ENCODE assay signal across 8 mouse cellular contexts in the genomic region with DNA sequence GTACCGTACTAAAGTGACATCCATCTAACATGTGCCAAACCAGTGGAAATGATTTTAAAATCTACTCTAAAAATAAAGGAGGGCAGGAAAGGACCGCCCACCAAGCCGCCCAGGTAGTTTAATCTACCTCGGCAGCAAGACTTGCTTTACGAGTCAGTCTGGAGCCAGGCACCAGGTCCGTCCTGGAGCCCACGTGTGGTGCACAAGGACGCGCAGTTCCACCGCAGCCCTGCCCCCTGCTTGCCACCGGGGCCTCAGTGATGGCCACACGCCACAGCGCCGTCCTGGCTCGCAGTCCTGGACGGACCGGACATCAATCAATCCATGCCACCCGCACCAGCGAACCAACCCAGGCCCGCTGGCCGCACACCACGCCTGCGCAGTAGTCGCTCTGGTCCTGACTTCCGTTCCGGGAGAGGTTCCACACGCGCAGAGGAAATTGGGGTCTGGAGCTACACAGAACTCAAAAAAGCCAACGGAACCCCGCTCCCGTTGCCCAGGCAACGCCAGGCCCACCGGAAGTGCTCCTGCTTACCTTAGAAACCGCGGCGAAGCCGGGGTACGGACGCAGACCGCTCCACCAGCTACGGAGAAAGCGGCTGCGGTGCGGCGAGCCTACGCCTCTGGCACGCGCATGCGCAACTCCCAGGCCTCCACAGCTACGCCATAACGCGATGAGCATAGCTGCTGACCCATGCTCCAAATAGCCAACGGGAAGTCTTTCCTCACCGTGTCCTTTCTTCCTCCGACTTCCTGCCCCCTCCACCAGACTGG. TPM values are rescaled to one million over a fixed set of nuclear protein-coding genes. Genes with fewer than 3 reads are reported as not detected.
DNase-seq lines count a peak whose midpoint lies in the region; ATAC-seq lines count a peak whose summit lies in the region.

A gene (minus strand): TSS at position 625 of the 774 bp plus-strand sequence.

- H3K27ac ChIP-seq in embryonic facial prominence, embryonic 11.5 days (replicated peaks; ENCODE audit: low read depth, low read length): peak within 1 kb of the TSS; percentile 61
- H3K27ac ChIP-seq in limb, embryonic 10.5 days: peak within 1 kb of the TSS; percentile 95
- H3K27ac ChIP-seq in midbrain, embryonic 12.5 days (replicated peaks): peak within 1 kb of the TSS; percentile 95

- ATAC-seq in embryonic facial prominence, embryonic 11.5 days (replicated peaks; ENCODE audit: insufficient number of reproducible peaks, low FRiP score, low TSS enrichment, low read depth): peak; percentile 86
- peak; percentile 88 for ATAC-seq in midbrain, embryonic 12.5 days (ENCODE audit: low FRiP score, low read depth)

- peak; percentile 98 for DNase-seq in 3134 (ENCODE audit: extremely low read depth, insufficient read length, low spot score)
- peak; percentile 96 for DNase-seq in adrenal gland, postnatal 25 days
- DNase-seq in embryonic facial prominence, embryonic 11.5 days (ENCODE audit: low spot score): peak; percentile 93
- peak; percentile 100 for DNase-seq in heart, adult 11 months
- peak; percentile 96 for DNase-seq in kidney, adult 11 months
- peak; percentile 96 for DNase-seq in limb, embryonic 10.5 days (ENCODE audit: low spot score)
- peak; percentile 97 for DNase-seq in skeletal muscle tissue, adult 2 months (ENCODE audit: low read depth, low spot score)

- 2% methylated on average over 55 of the region's 55 CpGs for WGBS in embryonic facial prominence, embryonic 11.5 days
- WGBS in limb, embryonic 10.5 days: 2% methylated on average over 55 of the region's 55 CpGs
- WGBS in midbrain, embryonic 12.5 days: 1% methylated on average over 55 of the region's 55 CpGs

- peak within 1 kb of the TSS; percentile 61 for H3K4me2 ChIP-seq in embryonic facial prominence, embryonic 11.5 days (ENCODE audit: low read depth, low read length)
- peak within 1 kb of the TSS; percentile 90 for H3K4me2 ChIP-seq in midbrain, embryonic 12.5 days (replicated peaks)

- peak within 1 kb of the TSS; percentile 53 for H3K4me3 ChIP-seq in embryonic facial prominence, embryonic 11.5 days (ENCODE audit: low read depth, low read length)
- peak within 1 kb of the TSS; percentile 69 for H3K4me3 ChIP-seq in limb, embryonic 10.5 days
- H3K4me3 ChIP-seq in midbrain, embryonic 12.5 days: peak within 1 kb of the TSS; percentile 56

- no peaks in the 10 kb centered on the region for H3K36me3 ChIP-seq in embryonic facial prominence, embryonic 11.5 days (replicated peaks; ENCODE audit: control insufficient read depth, insufficient read depth, low read depth, low read length)
- H3K36me3 ChIP-seq in limb, embryonic 10.5 days: peaks cover 4% of the 10 kb centered on the region; the same call in 1 of the 2 replicates
- peaks cover 4% of the 10 kb centered on the region; the same call in 1 of the 2 replicates for H3K36me3 ChIP-seq in midbrain, embryonic 12.5 days

- H3K27me3 ChIP-seq in embryonic facial prominence, embryonic 11.5 days (ENCODE audit: control insufficient read depth, insufficient read depth, low read length): no peaks in the 10 kb centered on the region
- no peaks in the 10 kb centered on the region for H3K27me3 ChIP-seq in limb, embryonic 10.5 days (ENCODE audit: low read depth, poor library complexity, severe bottlenecking)
- H3K27me3 ChIP-seq in midbrain, embryonic 12.5 days: peaks cover 4% of the 10 kb centered on the region; the same call in 1 of the 2 replicates

- no peaks in the 10 kb centered on the region for H3K4me1 ChIP-seq in embryonic facial prominence, embryonic 11.5 days (ENCODE audit: control insufficient read depth, insufficient read depth, low read length)
- peaks cover 26% of the 10 kb centered on the region for H3K4me1 ChIP-seq in limb, embryonic 10.5 days
- peaks cover 17% of the 10 kb centered on the region for H3K4me1 ChIP-seq in midbrain, embryonic 12.5 days

- H3K9ac ChIP-seq in embryonic facial prominence, embryonic 11.5 days (replicated peaks; ENCODE audit: low read length): peak within 1 kb of the TSS; percentile 77
- H3K9ac ChIP-seq in midbrain, embryonic 12.5 days (replicated peaks): peak within 1 kb of the TSS; percentile 65

- H3K9me3 ChIP-seq in embryonic facial prominence, embryonic 11.5 days (replicated peaks; ENCODE audit: control insufficient read depth, low read length): no peaks in the 10 kb centered on the region
- H3K9me3 ChIP-seq in limb, embryonic 10.5 days (replicated peaks): no peaks in the 10 kb centered on the region
- no peaks in the 10 kb centered on the region for H3K9me3 ChIP-seq in midbrain, embryonic 12.5 days

RNA-seq across cellular contexts. Expression of the gene that starts here (rescaled TPM):
- 8.7 and 12.5 TPM in 2 replicates for total RNA-seq in adrenal gland, postnatal 25 days (2021)
- 15.8 and 18.0 TPM in 2 replicates for polyA plus RNA-seq in embryonic facial prominence, embryonic 11.5 days (2014; fragmentation: Nextera tagmentation; extraction: Ambion mirVana)
- 11.8 and 17.0 TPM in 2 replicates for polyA plus RNA-seq in limb, embryonic 10.5 days (2016; fragmentation: Nextera tagmentation; extraction: Ambion mirVana)
- polyA plus RNA-seq in midbrain, embryonic 12.5 days (2016; fragmentation: Nextera tagmentation; extraction: Ambion mirVana): 15.1 and 15.6 TPM in 2 replicates

Comparison
In these comparisons a context has a peak if more than half of its experiments do, and no peak if none do; other contexts are left out.
1. Peak in every context shown above with its lines: DNase-seq, ATAC-seq, H3K4me3 ChIP-seq and H3K27ac ChIP-seq.